Mouse (Mus musculus) left cerebral cortex, postnatal 10 days (tissue): Measurements from ENCODE around the gene Krtcap2. TPM values are rescaled to one million over a fixed set of nuclear protein-coding genes. Genes with fewer than 3 reads are reported as not detected.

Experiments
- DNase-seq, 2 experiments: peaks; one replicate each; pipeline ENCODE4 v3.0.0; 2021 to 2022; ENCODE audit warnings: low spot score in 2 of 2, mixed read lengths in 1 of 2; ENCODE audit errors: extremely low spot score in 1 of 2
- intact Hi-C: fragments of 180-260 bp; cut with DNase I; formaldehyde crosslinking; loops from one replicate; pipeline ENCODE4 v1.15.1; 2025
- total RNA-seq, 2 experiments: library from RNA; stranded (reverse); gene quantifications; 2 replicates each; pipeline ENCODE4 v1.2.3; 2021

Krtcap2 gene
- total RNA-seq, 2 experiments from 2014 or later = 72.1 to 92.1 TPM

GRCm38 (mm10) chr3:89276061-89276460, 30.3 kb downstream of the Krtcap2 start:
- no peak for DNase-seq
- intact Hi-C loops = no loop called here

DNA sequence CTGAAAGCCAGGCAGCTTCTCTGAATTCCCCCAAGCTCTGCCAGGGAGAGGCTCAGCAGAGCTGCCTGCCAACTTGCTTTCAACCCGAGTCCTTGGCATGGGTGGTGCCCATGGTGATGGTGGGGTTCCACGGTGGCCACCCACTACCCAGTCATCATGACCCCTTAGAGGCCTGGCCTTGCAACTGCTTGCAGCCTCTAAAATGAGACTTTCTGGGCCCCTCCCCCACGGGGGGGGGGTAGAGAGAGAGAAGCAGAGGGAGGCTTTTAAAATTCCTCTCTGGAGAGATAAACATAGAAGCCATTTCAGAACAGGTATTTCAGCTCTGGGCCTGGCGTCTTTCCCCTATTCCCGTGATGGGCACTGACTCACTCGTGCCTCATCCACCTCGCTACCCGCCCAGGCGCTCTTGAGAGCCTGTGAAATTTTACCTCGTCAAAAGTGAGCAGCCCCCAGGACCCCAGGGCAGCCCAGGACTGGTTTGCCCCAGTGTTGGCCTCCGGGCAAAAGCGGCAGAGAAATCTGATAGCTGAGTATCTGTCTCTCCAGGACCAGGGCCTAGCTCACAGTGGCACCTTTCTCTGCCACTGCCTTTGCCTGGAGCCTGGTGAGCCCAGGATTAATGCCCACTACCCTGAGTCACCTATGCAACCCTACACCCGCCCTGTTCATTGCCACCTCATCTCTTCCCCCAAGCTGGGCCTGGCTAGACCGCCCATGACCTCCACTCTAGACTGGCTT, 31.7 kb downstream of the Krtcap2 start:
- intact Hi-C loops = no loop called here
- peak in 1 of 2 experiments; percentile 47 for DNase-seq

- DNase-seq = peak in 1 of 2 experiments; percentile 68
- intact Hi-C loops = no loop called here
Observed at GRCm38 (mm10) chr3:89278107-89278506, 32.3 kb downstream of the Krtcap2 start.

GRCm38 (mm10) chr3:89278643-89279042, 32.9 kb downstream of the Krtcap2 start:
- DNase-seq = no peak
- intact Hi-C loops = no loop called here

DNA sequence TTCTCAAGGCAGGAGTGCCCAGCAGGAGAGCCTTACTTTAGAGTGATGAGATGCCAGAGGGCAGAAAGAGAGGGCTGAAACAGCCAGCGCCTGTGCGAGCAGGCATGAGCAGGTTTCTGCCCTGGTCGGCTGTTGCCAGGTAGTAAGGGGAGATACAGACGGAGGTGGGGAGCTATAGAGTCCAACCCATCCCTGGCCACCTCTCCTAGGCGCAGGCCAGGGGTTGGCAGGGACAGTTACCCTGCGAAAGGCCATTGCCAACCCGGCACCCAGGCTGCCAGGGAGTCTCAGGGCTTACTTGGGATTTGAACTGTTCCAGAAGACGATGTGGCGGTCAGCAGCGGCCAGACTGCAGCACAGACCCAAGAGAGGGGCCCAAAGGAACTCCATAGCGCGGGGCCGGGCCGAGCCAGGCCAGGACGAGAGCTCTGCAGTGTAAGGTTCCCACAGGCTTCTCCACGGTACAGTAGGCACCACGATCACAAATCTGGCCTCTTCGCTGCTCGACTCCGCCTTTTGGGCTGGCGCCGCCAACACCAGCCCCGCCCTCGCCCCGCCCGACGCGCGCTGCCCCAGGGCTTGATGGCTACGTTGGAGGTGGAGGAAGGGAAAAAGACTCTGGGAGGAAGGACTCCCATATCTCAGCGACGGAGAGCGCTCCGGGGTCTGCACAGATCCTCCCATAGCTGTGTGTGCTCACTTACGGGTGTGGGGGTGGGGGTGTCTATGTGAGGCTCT, 33.6 kb downstream of the Krtcap2 start:
- intact Hi-C loops = no loop called here
- peak in 1 of 2 experiments; percentile 89 for DNase-seq

- DNase-seq = peak in 1 of 2 experiments; percentile 64
- intact Hi-C loops = loop anchor here (5.0 kb wide), 1 partner anchor 33 kb away; the partner anchor contains the start of genes Krtcap2 and Trim46
Observed at GRCm38 (mm10) chr3:89280050-89280605, 34.4 kb downstream of the Krtcap2 start.

DNA sequence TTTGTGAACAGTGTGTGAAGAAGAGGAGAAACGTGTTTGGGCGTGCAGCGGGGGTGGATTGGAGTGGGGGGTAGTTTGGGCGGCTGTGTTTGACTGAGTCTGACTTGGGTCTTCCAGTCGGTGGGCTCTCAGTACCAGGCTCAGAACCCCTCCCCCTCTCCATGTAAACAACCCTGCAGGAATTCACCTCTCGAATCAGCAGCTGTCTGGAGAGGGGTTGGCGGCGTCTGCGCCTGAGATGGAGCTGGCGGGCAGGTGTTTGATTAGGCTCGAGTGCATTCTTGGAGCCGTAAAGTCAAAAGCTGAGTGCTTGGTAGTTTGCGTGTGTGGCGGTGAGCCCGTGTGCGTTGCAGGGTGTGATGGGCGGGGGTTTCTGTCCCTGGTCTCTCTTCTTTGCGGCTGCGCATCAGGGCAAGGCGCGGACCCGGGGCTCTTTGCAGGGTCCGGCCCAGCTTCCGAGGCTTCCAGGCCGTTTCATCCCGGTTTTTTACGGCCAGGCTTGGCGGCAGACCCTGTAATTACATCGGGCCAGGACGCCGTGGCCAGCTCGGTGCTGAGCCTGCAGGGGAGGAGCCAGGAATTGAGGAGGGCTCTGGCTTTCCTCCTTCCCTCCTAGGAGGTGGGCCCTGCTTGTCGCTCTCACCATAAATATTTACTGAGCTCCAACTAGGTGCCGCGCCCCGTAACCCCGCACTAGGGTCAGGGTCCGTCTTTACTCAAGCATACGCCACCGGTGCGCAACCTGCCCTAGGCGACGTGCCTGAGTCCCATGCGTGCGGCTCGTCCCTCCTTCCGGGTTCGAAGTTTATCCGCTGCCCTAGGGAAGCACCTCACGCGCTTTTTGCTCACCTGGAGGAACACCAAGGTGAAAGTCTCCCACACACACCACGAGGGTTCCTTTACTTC, 35.1 kb downstream of the Krtcap2 start, which contains the start of gene Efna1:
Gene Efna1 (minus strand): TSS at position 537 of the 906 bp plus-strand sequence.
- intact Hi-C loops = loop anchor here (5.0 kb wide), 1 partner anchor 34 kb away; the partner anchor contains the start of genes Krtcap2 and Trim46
- peak in 1 of 2 experiments; percentile 74 for DNase-seq

DNA sequence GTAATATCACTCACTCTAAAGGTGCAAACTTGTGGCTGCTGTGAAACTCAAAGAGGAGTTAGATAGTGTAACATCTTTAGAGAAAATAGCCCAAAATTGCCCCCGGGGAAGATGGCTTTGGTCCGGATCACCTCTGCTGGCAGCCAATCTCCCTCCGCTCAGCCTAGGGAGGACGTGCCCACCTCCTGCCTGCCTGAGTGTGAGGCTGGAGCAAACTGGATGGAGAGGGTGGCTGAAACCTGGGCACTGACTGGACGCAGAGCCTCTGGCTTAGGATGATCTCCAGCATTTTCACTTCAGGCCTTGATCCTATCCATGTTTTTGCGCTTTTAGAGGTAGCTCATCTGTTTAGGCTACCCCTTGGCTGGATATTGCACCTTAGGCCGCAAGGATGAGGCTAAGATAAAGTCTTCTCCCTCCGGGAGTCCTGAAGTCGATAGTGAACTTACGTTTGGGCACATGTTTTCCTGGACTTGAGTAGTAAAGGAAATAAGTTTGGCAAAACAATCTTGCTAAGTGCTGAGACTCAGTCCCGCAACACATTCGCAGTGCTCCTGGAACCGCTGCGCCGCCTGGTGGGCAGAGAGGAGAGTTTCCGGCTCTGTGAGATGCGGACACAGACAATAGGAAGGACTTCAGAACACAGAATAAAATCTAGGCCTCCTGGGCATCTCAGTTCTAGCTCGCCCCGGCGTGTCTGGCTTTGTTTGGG, 36.0 kb downstream of the Krtcap2 start:
- intact Hi-C loops = loop anchor here (5.0 kb wide), 1 partner anchor 34 kb away; the partner anchor contains the start of genes Krtcap2 and Trim46
- peak; percentile 76 to 86 for DNase-seq

DNA sequence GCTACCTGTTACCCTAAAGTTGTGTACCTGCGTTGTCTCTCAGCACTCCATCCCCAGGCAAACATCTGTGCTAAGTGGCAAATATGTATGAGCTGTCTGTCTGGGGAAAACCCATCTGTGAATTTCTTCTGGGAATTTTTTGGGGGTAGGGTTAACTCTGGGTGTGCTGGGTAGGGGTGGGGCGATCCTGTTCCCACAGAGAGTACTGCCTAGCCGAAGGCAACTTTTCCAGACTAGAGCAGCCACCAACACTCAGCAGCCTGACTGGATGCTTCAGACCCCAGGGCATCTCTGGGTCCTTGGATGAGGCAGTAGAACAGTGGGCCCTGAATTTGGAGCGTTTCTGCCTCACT, 36.5 kb downstream of the Krtcap2 start:
- intact Hi-C loops = loop anchor here (5.0 kb wide), 1 partner anchor 35 kb away; the partner anchor contains the start of genes Krtcap2 and Trim46
- no peak for DNase-seq

GRCm38 (mm10) chr3:89284261-89284660, 38.5 kb downstream of the Krtcap2 start:
- DNase-seq = no peak
- intact Hi-C loops = loop anchor here (5.0 kb wide), 1 partner anchor 37 kb away; the partner anchor contains the start of genes Krtcap2 and Trim46

GRCm38 (mm10) chr3:89285526-89285925, 39.8 kb downstream of the Krtcap2 start:
- DNase-seq = no peak
- intact Hi-C loops = no loop called here

DNA sequence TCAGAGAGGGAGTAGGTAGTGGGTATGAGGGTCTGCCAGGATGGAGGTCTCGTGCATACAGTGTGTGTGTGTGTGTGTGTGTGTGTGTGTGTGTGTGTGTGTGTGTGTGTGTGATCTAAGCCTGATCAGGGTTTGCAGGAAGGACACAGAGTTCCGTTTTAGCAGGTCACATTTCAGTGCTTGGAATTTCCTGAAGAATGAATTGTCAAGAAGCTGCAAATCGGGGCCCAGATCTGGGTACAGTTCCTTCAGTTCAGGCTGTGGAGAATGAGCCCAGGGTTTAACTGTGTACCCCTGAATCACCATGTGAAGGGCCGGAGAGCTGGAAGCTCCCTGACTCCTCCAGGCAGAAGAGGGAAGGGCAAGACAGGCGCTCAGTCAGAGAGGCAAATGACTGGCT, 41.5 kb downstream of the Krtcap2 start:
- DNase-seq = no peak
- intact Hi-C loops = no loop called here

- intact Hi-C loops = no loop called here
- no peak for DNase-seq
Observed at GRCm38 (mm10) chr3:89288503-89288928, 42.8 kb downstream of the Krtcap2 start.

- intact Hi-C loops = no loop called here
- no peak for DNase-seq
Observed at GRCm38 (mm10) chr3:89291874-89292273, 46.1 kb downstream of the Krtcap2 start.

DNA sequence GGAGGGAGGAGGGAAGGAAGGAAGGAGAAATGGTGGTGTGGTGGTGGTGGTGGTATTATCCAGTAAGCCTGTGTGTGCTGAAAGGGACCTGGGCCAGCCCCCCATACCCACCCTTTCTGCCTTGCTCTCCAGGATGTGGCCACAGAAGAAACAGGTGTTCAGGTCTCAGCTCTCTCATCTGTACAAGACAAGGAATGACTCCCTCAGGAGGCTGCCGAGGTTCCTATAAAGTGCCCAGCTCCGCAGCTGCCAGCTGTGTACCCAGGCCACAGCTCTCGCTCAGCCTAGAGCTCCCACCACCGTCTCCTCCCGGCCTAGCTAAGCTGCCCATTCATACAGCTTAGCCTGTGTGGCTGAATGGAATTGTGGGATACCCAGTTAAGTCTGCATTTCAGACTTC, 46.5 kb downstream of the Krtcap2 start:
- DNase-seq = no peak
- intact Hi-C loops = no loop called here

GRCm38 (mm10) chr3:89293247-89293918, 47.6 kb downstream of the Krtcap2 start:
- no peak for DNase-seq
- intact Hi-C loops = no loop called here

- intact Hi-C loops = no loop called here
- no peak for DNase-seq
Observed at GRCm38 (mm10) chr3:89294195-89294594, 48.4 kb downstream of the Krtcap2 start.
